Mouse (Mus musculus) ES-E14 (cell line): ENCODE data around the gene Hebp2. TPM values are rescaled to one million over a fixed set of nuclear protein-coding genes. Genes with fewer than 3 reads are reported as not detected.

Experiments
- DNase-seq: peaks from one replicate; pipeline ENCODE4 v3.0.0-alpha.2; 2013; ENCODE audit warnings: low read depth, low spot score
- H3K27ac ChIP-seq: 2 replicates; pipeline ENCODE4 v1.5.1; 2012; ENCODE audit warnings: low read depth, mild to moderate bottlenecking, low read length, moderate library complexity, mixed read lengths; ENCODE audit not compliant: poor library complexity, insufficient read depth, severe bottlenecking
- H3K36me3 ChIP-seq: 2 replicates; pipeline ENCODE4 v1.6.1; 2012; ENCODE audit warnings: mild to moderate bottlenecking, low read length, moderate library complexity, mixed read lengths; ENCODE audit not compliant: control insufficient read depth, poor library complexity, insufficient read depth, severe bottlenecking
- H3K4me1 ChIP-seq, 2 experiments: fragments of 150-350 bp in 1 of 2; sonication (generic) in 1 of 2; 2 replicates each; pipeline ENCODE4 v1.6.1; 2012; ENCODE audit warnings: low read length in 2 of 2, mild to moderate bottlenecking in 1 of 2, mixed read lengths in 1 of 2; ENCODE audit not compliant: control insufficient read depth in 2 of 2, insufficient read depth in 2 of 2, poor library complexity in 1 of 2
- H3K4me3 ChIP-seq, 2 experiments: fragments of 150-350 bp in 1 of 2; sonication (generic) in 1 of 2; 2 replicates each; pipeline ENCODE4 v1.5.1; 2012; ENCODE audit warnings: low read length in 2 of 2, low read depth in 1 of 2, mild to moderate bottlenecking in 1 of 2, mixed read lengths in 1 of 2; ENCODE audit not compliant: insufficient read depth in 1 of 2, poor library complexity in 1 of 2, severe bottlenecking in 1 of 2
- H3K9ac ChIP-seq: 2 replicates; pipeline ENCODE4 v1.6.1; 2012; ENCODE audit warnings: low read depth, mild to moderate bottlenecking, low read length, mixed read lengths; ENCODE audit not compliant: poor library complexity, insufficient read depth, severe bottlenecking
- H3K9me3 ChIP-seq: fragments of 150-350 bp; sonication (generic); 2 replicates; pipeline ENCODE4 v1.6.1; 2012; ENCODE audit warnings: low read depth, mild to moderate bottlenecking, low read length; ENCODE audit not compliant: control insufficient read depth, insufficient read depth
- CHD2 ChIP-seq: IDR thresholded peaks from 2 replicates; pipeline ENCODE4 v1.6.1; 2014; ENCODE audit warnings: mild to moderate bottlenecking, low read depth, low read length, inconsistent platforms
- HCFC1 ChIP-seq: IDR thresholded peaks from 2 replicates; pipeline ENCODE4 v1.6.1; 2012; ENCODE audit warnings: low read length, inconsistent platforms, borderline replicate concordance; ENCODE audit not compliant: insufficient read depth
- MAFK ChIP-seq: IDR thresholded peaks from 2 replicates; pipeline ENCODE4 v1.6.1; 2014; ENCODE audit warnings: mild to moderate bottlenecking, low read depth, low read length, inconsistent platforms; ENCODE audit not compliant: insufficient read depth
- ZC3H11A ChIP-seq: IDR thresholded peaks from 2 replicates; pipeline ENCODE4 v1.6.1; 2012; ENCODE audit warnings: low read depth, mild to moderate bottlenecking, inconsistent platforms, low read length, borderline replicate concordance
- ZNF384 ChIP-seq: IDR thresholded peaks from 2 replicates; pipeline ENCODE4 v1.6.1; 2012; ENCODE audit warnings: low read depth, low read length, inconsistent platforms
- in situ Hi-C, 2 experiments: fragments of 600-800 bp; cut with MboI; formaldehyde crosslinking; loops; one replicate each; pipeline ENCODE4 v1.15.1; 2025; ENCODE audit warnings: low sequenced_read_pairs in 2 of 2, inconsistent platforms in 1 of 2; ENCODE audit not compliant: unreplicated experiment in 2 of 2
- total RNA-seq: library from RNA; depleted of rRNA; stranded (reverse); fragments of 300-350 nt; gene quantifications from 2 replicates; pipeline ENCODE4 v1.2.3, GENCODE M21; 2012

Hebp2 gene
- total RNA-seq, 1 experiment, result 5.3 TPM

DNA sequence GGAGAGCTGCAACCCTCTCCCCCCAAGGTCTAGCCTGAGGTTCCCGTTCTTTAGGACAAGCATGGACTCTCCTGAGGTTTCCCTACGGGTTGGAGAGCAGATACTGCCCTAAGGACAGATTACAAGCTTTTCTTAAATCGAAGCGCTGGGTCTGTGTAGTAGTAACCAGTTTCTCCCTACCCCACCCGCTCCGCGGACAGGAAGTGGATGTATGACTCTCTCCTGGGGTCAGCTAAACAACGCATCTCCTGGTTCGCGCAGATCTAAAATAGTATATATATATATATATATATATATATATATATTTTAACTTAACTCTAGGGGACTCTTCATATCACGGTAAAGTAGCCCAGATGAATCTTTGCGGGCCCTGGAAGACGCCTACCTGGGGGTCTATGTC is 567 bp downstream of the Hebp2 start:
- peak overlapping the region; percentile 71; the same call in 1 of the 2 replicates for H3K9ac ChIP-seq
- TF ChIP-seq ZC3H11A, result no peak
- TF ChIP-seq CHD2, result no peak
- no peak for TF ChIP-seq HCFC1
- no peak for TF ChIP-seq ZNF384
- TF ChIP-seq MAFK, result no peak
- in situ Hi-C loops, result no loop called here
- H3K9me3 ChIP-seq, result no peaks in the 10 kb centered on the region
- DNase-seq, result no peak
- H3K27ac ChIP-seq, result no peak overlapping the region
- no peaks in the 10 kb centered on the region for H3K36me3 ChIP-seq
- peaks cover 0 to 6% of the 10 kb centered on the region in 2 experiments; a peak in 1 of 4 replicates for H3K4me1 ChIP-seq
- peak overlapping the region; percentile 54 to 63; a peak in 3 of 4 replicates for H3K4me3 ChIP-seq

DNA sequence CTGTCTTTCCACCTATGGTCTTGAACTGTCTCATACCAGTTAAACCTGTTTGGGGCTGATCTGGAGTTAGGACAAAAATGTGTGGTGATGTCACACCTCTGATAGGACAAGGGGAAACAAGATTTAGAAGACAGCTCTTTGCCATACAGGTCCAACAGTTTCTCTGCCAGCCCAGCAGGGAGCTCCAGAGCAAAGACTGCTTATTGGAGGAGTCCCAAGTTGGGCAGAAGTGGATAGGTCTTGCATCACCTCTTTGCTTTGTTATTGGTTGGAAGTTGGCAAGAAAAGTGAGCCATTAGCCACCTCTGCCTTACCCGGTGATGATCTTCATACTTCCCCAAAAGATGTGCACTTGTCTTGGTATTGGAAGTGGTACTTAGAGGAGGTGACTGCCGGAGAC is 9.0 kb downstream of the Hebp2 start:
- Histone ChIP-seq H3K9ac (no peak overlapping the region), H3K27ac (no peak overlapping the region), H3K4me1 (no peaks in the 10 kb centered on the region; a peak in 1 of 4 replicates), H3K9me3 (no peaks in the 10 kb centered on the region), H3K36me3 (0 out of 2 replicates have a peak, but pooled peaks cover 1% of the 10 kb centered on the region), H3K4me3 (no peak overlapping the region)
- in situ Hi-C loops, result no loop called here
- no peak for TF ChIP-seq ZC3H11A
- DNase-seq, result no peak

DNA sequence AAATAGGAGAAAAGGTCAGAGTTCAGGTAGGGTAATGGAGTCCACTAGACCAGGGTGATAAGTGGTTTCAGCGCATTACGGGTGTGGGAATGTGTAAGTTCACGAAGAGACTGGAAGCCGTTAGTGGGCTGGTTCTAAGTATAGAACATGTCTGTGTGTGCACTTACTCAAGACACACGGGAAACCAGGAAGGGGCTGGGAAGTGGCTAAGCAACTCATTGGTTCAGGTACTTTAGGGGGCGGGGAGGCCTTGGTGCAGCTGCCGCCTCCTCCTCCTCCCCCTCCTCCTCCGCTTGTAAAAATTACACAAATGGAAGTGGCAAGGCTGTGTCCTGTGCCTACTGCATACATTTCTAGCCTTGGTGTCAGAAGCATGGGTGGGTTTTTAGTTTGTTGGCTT is 13.6 kb downstream of the Hebp2 start:
- H3K4me3 ChIP-seq, result peak overlapping the region in 1 of 2 experiments; percentile 19; a peak in 1 of 4 replicates
- no peak for DNase-seq
- no peak overlapping the region for H3K27ac ChIP-seq
- H3K4me1 ChIP-seq, result peaks cover 0 to 3% of the 10 kb centered on the region in 2 experiments; a peak in 1 of 4 replicates
- H3K9ac ChIP-seq, result no peak overlapping the region
- in situ Hi-C loops, result no loop called here
- 0 out of 2 replicates have a peak, but pooled peaks cover 1% of the 10 kb centered on the region for H3K36me3 ChIP-seq
- TF ChIP-seq CHD2 (no peak), HCFC1 (no peak), ZNF384 (no peak), MAFK (no peak), ZC3H11A (no peak)
- H3K9me3 ChIP-seq, result no peaks in the 10 kb centered on the region

DNA sequence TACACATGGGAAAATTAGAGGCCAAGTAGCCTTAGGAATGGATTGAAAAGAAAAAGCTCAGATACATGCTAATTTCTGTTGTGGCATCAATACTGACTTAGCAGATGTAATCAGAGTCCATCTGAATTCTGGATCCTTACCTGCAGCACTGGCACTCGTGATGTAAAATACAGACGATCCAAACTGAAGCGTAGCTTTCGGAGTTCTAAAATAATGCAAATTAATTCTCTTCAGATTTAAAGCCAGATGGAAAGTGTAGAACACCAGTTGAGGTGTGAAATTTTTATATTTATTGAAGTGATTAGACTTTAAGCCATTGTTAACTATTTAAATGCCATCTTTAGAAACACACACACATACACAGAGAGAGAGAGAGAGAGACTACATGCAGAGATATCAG is 15.7 kb downstream of the Hebp2 start:
- Histone ChIP-seq H3K27ac (no peak overlapping the region), H3K4me1 (peaks cover 2 to 5% of the 10 kb centered on the region in 2 experiments; a peak in 2 of 4 replicates), H3K9ac (no peak overlapping the region), H3K36me3 (0 out of 2 replicates have a peak, but pooled peaks cover 1% of the 10 kb centered on the region), H3K9me3 (no peaks in the 10 kb centered on the region), H3K4me3 (no peak overlapping the region)
- DNase-seq, result no peak
- in situ Hi-C loops, result no loop called here
- TF ChIP-seq ZNF384 (no peak), CHD2 (no peak), MAFK (no peak), HCFC1 (no peak), ZC3H11A (no peak)

DNA sequence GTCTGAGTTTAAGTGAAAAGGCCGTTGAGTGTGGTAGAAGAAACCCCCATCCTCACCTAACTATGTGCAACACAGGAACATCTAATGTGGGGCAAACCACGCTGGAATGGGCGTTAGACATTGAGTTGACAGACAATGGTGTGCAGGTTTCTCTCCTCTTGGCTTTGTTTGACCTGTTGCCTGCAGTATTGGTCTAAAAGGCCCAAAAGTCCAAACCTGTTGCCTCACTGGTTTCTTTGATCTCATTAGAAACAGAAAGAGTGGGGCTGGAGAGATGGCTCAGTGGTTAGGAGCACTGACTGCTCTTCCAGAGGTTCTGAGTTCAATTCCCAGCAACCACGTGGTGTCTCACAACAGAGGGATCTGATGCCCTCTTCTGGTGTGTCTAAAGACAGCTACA is 16.7 kb downstream of the Hebp2 start:
- Histone ChIP-seq H3K9me3 (no peaks in the 10 kb centered on the region), H3K36me3 (peaks cover 4% of the 10 kb centered on the region; the same call in 1 of the 2 replicates), H3K4me3 (no peak overlapping the region), H3K9ac (no peak overlapping the region), H3K4me1 (peaks cover 2 to 5% of the 10 kb centered on the region in 2 experiments; a peak in 2 of 4 replicates), H3K27ac (no peak overlapping the region)
- in situ Hi-C loops, result no loop called here
- no peak for DNase-seq
- TF ChIP-seq ZNF384, result no peak
- TF ChIP-seq MAFK, result no peak
- no peak for TF ChIP-seq ZC3H11A
